In the genomic region with DNA sequence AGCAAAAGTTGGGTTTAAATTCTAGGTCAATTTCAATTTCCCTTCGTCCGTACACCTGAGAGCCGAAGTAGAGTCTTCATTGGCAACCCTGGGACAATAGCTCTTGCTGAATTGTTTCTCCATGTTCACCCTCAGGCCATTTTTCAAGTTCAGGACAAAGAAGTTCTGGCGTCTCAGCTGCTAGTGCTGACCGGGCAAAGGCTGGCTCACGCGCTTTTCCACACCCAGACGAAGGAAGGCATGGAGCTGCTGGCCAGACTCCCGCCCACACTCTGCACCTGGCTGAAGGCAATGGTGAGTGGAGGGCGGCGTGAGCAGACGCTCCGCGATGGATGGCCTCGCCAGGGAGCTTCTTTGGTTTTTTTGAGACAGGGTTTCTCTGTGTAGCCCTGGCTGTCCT, we compare ENCODE assay signal across 18 mouse cellular contexts. TPM values are rescaled to one million over a fixed set of nuclear protein-coding genes. Genes with fewer than 3 reads are reported as not detected.
DNase-seq lines count a peak whose midpoint lies in the region; ATAC-seq and TF ChIP-seq lines count a peak whose summit lies in the region.
"Had no signal": no experiment of that assay in that cellular context is flagged by ENCODE, and none has a peak within 500 bp of the region (broad histone marks: within the 10 kb centered on the region; RNA-seq: fewer than 3 reads in every experiment).

No protein-coding gene starts in this region.

- H3K4me1 ChIP-seq in intestine, embryonic 15.5 days (replicated peaks): no peaks in the 10 kb centered on the region
- H3K4me1 ChIP-seq in stomach, postnatal 0 days (replicated peaks; ENCODE audit: control insufficient read depth, insufficient read depth): no peaks in the 10 kb centered on the region
- peaks cover 4% of the 10 kb centered on the region for H3K4me1 ChIP-seq in hindbrain, embryonic 16.5 days (ENCODE audit: control insufficient read depth, insufficient read depth, low read depth, low read length)
- H3K4me1 ChIP-seq: embryonic facial prominence, embryonic 12.5 days; forebrain, embryonic 12.5 days; hindbrain, embryonic 10.5 days had no signal

- WGBS in intestine, embryonic 15.5 days: 87% methylated on average over 15 of the region's 15 CpGs
- WGBS in stomach, postnatal 0 days: 90% methylated on average over 15 of the region's 15 CpGs
- WGBS in hindbrain, embryonic 16.5 days: 86% methylated on average over 15 of the region's 15 CpGs

- H3K9ac ChIP-seq in intestine, embryonic 15.5 days: no peak overlapping the region
- no peak overlapping the region for H3K9ac ChIP-seq in stomach, postnatal 0 days (ENCODE audit: low read length)
- H3K9ac ChIP-seq in hindbrain, embryonic 16.5 days (ENCODE audit: low read depth, low read length): no peak overlapping the region
- H3K9ac ChIP-seq: embryonic facial prominence, embryonic 12.5 days; forebrain, embryonic 12.5 days; heart, embryonic 12.5 days had no signal

- DNase-seq in kidney, adult 18-20 months: peak; percentile 14
- no peak for DNase-seq in kidney, postnatal 14 days
- peak; percentile 39 for DNase-seq in ZHBTc4 (ENCODE audit: low read depth, low spot score)
- DNase-seq in stomach, postnatal 0 days (ENCODE audit: low spot score): peak; percentile 30
- DNase-seq in natural killer cell, adult 2 months (ENCODE audit: low spot score in 2 of 2): no peak
- DNase-seq: adrenal gland, postnatal 14 days; cerebellum, adult 11-12 months; cerebellum, adult 9-10 months; cerebellum, postnatal 25 days; gastrocnemius, postnatal 14 days had no signal

- no peak overlapping the region for H3K4me3 ChIP-seq in intestine, embryonic 15.5 days (replicated peaks)
- no peak overlapping the region for H3K4me3 ChIP-seq in stomach, postnatal 0 days (ENCODE audit: low read depth, low read length)
- H3K4me3 ChIP-seq in hindbrain, embryonic 16.5 days (ENCODE audit: low read length): no peak overlapping the region
- H3K4me3 ChIP-seq: embryonic facial prominence, embryonic 12.5 days; forebrain, embryonic 12.5 days; heart, embryonic 12.5 days; hindbrain, embryonic 10.5 days had no signal

- 0 out of 2 replicates have a peak overlapping the region, but pooled peaks have one; percentile 44 for H3K27ac ChIP-seq in intestine, embryonic 15.5 days
- H3K27ac ChIP-seq in stomach, postnatal 0 days (replicated peaks): no peak overlapping the region; the same call in 1 of the 2 replicates
- H3K27ac ChIP-seq in hindbrain, embryonic 16.5 days (ENCODE audit: low read depth, low read length): no peak overlapping the region
- H3K27ac ChIP-seq: embryonic facial prominence, embryonic 12.5 days; forebrain, embryonic 12.5 days; hindbrain, embryonic 10.5 days had no signal

- H3K36me3 ChIP-seq in intestine, embryonic 15.5 days: peaks cover 26% of the 10 kb centered on the region
- peaks cover 21% of the 10 kb centered on the region; the same call in 1 of the 2 replicates for H3K36me3 ChIP-seq in stomach, postnatal 0 days (ENCODE audit: control insufficient read depth, insufficient read depth, low read length)
- peaks cover 38% of the 10 kb centered on the region for H3K36me3 ChIP-seq in hindbrain, embryonic 16.5 days (ENCODE audit: control insufficient read depth, insufficient read depth, low read length)

- no peak overlapping the region for H3K4me2 ChIP-seq in intestine, embryonic 15.5 days (replicated peaks)
- no peak overlapping the region for H3K4me2 ChIP-seq in stomach, postnatal 0 days (replicated peaks; ENCODE audit: low read depth)
- no peak overlapping the region for H3K4me2 ChIP-seq in hindbrain, embryonic 16.5 days (ENCODE audit: low read length)
- H3K4me2 ChIP-seq: embryonic facial prominence, embryonic 12.5 days; forebrain, embryonic 12.5 days; heart, embryonic 12.5 days had no signal

- no peaks in the 10 kb centered on the region for H3K9me3 ChIP-seq in intestine, embryonic 15.5 days
- no peaks in the 10 kb centered on the region for H3K9me3 ChIP-seq in stomach, postnatal 0 days (ENCODE audit: control insufficient read depth, low read length)
- no peaks in the 10 kb centered on the region for H3K9me3 ChIP-seq in hindbrain, embryonic 16.5 days (ENCODE audit: control insufficient read depth, low read length)
- H3K9me3 ChIP-seq: embryonic facial prominence, embryonic 12.5 days; forebrain, embryonic 12.5 days; heart, embryonic 12.5 days; hindbrain, embryonic 10.5 days had no signal

- TF ChIP-seq CTCF in stomach, postnatal 0 days (IDR thresholded peaks at IDR 0.05; ENCODE audit: low read depth): no peak

- no peak for TF ChIP-seq EP300 in stomach, postnatal 0 days (optimal IDR thresholded peaks at IDR 0.05)

- peak; percentile 63 for ATAC-seq in intestine, embryonic 15.5 days
- ATAC-seq in stomach, postnatal 0 days (ENCODE audit: low FRiP score, low TSS enrichment): peak; percentile 45
- no peak for ATAC-seq in hindbrain, embryonic 16.5 days
- ATAC-seq: activated CD4-positive, CD25-positive, alpha-beta regulatory T cell, adult 4 months; forebrain, embryonic 16.5 days had no signal

- no peaks in the 10 kb centered on the region for H3K27me3 ChIP-seq in intestine, embryonic 15.5 days (replicated peaks)
- H3K27me3 ChIP-seq in stomach, postnatal 0 days (ENCODE audit: control insufficient read depth, insufficient read depth, low read length): no peaks in the 10 kb centered on the region
- H3K27me3 ChIP-seq in hindbrain, embryonic 16.5 days (replicated peaks; ENCODE audit: control insufficient read depth, insufficient read depth, low read length): no peaks in the 10 kb centered on the region
- H3K27me3 ChIP-seq: embryonic facial prominence, embryonic 12.5 days; forebrain, embryonic 12.5 days; heart, embryonic 12.5 days had no signal

RNA-seq across cellular contexts. Expression of a gene that starts 45.9 kb away (rescaled TPM):
- polyA plus RNA-seq in intestine, embryonic 15.5 days (2015; fragmentation: Nextera tagmentation; extraction: Ambion mirVana): 61.9 and 66.9 TPM in 2 replicates
- 25.5 and 26.6 TPM in 2 replicates for polyA plus RNA-seq in stomach, postnatal 0 days (2015; fragmentation: Nextera tagmentation; extraction: Ambion mirVana)
- polyA plus RNA-seq in hindbrain, embryonic 16.5 days (2015; fragmentation: Nextera tagmentation; extraction: Ambion mirVana): 18.6 and 19.6 TPM in 2 replicates

RNA-seq across cellular contexts. Expression of a gene that starts 48.7 kb away (rescaled TPM):
- 210 and 233 TPM in 2 replicates for polyA plus RNA-seq in intestine, embryonic 15.5 days (2015; fragmentation: Nextera tagmentation; extraction: Ambion mirVana)
- polyA plus RNA-seq in stomach, postnatal 0 days (2015; fragmentation: Nextera tagmentation; extraction: Ambion mirVana): 61.8 and 64.0 TPM in 2 replicates
- 59.2 and 61.5 TPM in 2 replicates for polyA plus RNA-seq in hindbrain, embryonic 16.5 days (2015; fragmentation: Nextera tagmentation; extraction: Ambion mirVana)

Comparison
In these comparisons a context has a peak if more than half of its experiments do, and no peak if none do; other contexts are left out.
1. DNase-seq: peak in kidney, adult 18-20 months (single experiment), ZHBTc4 (single experiment) and stomach, postnatal 0 days (single experiment); none in kidney, postnatal 14 days (single experiment) and natural killer cell, adult 2 months (0 of 2).